Mouse (Mus musculus): Measurements from ENCODE around the gene Fgd4. TPM values are rescaled to one million over a fixed set of nuclear protein-coding genes. Genes with fewer than 3 reads are reported as not detected.

Gene Fgd4
- polyA plus RNA-seq, 1 experiment from 2014 or later, result 60.1 TPM

Other genes with a start within 250 kb of the Fgd4 start
- 36.3 to 67.0 TPM (median 55.9 TPM) in 3 replicates for gene Dnm1l, start 241.6 kb downstream of the Fgd4 start, polyA plus RNA-seq (2018)
- not detected in 3 replicates for gene Olfr19, start 75.9 kb upstream of the Fgd4 start, polyA plus RNA-seq (2018)
- not detected in 3 replicates for gene Spag6l, start 228.9 kb upstream of the Fgd4 start, polyA plus RNA-seq (2018)

All from macrophage (primary cell).